Mouse (Mus musculus): ENCODE measurements around the gene Ccdc125.
A peak's percentile ranks its signal among the peaks of the same experiment; 100 is the strongest.

Ccdc125 gene

DNA sequence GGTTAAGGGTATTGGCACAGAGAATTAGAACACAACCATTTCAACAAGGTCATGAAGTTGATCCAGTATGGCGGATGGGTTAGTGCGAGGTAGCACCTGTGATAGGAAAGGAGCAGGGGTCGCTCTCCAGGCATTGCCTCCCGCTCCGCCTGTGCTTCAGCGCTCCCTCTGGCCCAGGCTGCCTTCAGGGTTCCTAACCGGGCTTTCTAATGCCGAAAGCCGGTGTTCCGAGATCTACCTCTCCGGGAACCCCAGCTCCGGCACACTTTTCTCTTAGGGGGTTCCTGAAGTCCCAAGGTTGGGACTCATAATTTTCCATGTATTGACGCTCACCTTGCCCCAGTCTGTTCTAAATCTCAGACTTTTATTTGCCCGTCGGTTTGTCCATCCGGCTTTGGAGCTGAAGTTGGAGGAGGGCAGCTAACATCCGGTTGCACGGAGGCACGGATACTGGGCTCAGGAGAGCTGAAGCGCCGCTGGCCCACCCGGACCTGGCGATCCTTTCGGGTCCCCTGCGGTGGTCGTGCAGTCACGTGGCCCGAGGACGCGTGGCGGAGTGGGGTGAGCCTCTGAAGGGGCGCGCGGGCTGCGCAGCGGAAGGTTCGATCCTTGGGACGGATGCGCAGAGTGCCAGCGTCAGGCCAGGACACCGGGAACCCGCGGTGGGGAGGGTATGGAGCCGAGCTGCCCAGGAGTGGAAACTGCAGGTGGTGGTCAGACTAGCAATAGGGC is at the start of gene Ccdc125:
TSS of gene Ccdc125 (plus strand) at position 427 of the 732 bp plus-strand sequence.
- no peak for ATAC-seq (ENCODE audit: low TSS enrichment)

DNA sequence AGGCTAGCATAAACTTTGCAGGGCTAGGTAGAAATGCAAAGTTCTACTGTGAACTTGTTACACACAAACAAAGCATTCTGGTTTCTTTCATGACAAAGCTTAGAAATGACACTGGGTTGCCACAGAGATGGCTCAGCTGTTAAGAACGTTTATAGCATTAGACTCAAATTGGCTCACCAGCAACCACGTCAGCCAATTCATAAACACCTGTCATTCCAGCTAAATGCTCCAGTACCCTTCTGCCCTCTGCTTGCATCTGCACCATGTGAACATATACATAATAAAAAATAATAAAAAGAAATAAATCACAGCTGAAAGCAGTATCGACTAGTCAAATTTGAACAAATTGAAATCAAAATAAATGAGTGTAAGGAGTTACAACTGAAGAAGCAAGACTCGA is 47.3 kb upstream of the Ccdc125 start:
- no peak for ATAC-seq (ENCODE audit: low TSS enrichment)

DNA sequence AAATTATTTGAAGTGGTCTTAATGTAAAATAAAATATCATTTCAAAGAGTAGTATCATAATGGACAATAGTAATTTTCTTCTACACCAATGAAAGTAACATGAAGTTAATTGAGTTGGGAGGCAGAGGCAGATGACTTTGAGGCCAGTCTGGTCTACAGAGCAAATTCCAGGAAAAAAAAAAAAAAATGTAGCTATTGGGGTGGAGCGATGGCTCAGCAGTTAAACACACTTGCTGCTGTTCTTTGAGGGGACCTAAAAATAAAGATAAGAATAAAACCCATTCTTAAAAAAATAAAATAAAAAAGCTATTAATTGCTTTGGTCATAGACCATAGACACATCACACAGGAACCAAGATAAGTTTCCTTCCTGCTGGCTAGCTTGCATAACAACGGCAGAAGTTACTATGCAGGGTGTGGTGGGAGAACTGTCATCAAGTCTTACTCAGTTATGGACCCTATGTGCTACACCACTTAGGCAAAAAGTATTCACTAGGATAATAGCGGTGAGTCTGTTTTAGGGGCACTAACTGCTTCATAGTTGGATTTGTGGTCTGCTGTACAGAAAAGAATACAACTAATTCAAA is 35.3 kb upstream of the Ccdc125 start:
- no peak for ATAC-seq (ENCODE audit: low TSS enrichment)

- ATAC-seq (ENCODE audit: low TSS enrichment) = no peak
Observed at GRCm38 (mm10) chr13:100642471-100643209, 26.9 kb upstream of the Ccdc125 start.

- no peak for ATAC-seq (ENCODE audit: low TSS enrichment)
Observed at GRCm38 (mm10) chr13:100648223-100648622, 21.3 kb upstream of the Ccdc125 start.

DNA sequence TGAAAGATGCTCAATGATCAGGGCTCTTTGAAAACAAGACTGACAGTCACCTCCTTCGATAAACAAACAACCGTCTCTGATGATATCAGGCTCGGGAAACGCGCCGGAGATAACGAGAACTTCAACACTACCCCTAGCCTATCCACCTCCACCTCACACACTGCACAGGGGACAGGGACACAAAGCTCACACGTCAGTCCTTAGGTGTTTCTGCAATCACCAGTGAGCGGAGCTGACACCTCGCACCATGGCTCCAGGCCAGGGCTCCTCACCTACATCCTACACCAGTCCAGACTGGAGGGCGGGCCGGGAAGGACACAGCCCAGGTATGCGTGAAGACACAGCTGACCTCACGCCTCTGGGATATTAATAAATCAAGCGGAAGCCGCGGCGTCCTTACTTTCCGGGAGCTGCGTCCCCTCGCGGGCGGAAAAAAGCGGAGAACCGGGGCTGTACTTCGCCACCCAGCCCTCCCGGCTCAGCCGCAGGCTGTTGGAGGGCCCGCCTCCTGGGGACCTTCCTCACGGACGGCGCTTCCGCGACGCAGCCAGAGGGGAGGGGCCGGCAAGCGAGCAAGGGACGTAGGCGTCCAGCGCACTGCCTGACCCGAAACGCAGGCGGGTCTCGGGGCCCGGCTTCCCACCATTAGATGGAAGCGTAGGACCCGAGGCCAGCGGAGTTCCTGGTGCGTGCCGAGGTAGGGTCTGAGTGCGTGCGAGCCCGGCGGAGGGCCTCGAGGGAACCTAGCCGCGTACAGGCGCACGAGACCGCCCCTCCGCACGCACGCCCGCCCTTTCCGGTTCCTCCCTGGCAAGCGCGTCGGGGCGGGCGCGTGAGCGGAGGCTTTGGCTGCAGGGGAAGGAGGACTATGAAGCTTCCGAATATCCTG is 18.7 kb upstream of the Ccdc125 start, which contains the start of the genes Ak6 and Rad17:
TSS of gene Ak6 (plus strand) at position 430 of the 889 bp plus-strand sequence.
TSS of gene Rad17 (minus strand) at position 502 of the 889 bp plus-strand sequence.
- ATAC-seq (ENCODE audit: low TSS enrichment) = peak; percentile 98

GRCm38 (mm10) chr13:100651439-100652186 is 17.9 kb upstream of the Ccdc125 start, which contains the start of gene Taf9:
TSS of gene Taf9 (plus strand) at chr13:100651579.
- peak; percentile 79 for ATAC-seq (ENCODE audit: low TSS enrichment)

DNA sequence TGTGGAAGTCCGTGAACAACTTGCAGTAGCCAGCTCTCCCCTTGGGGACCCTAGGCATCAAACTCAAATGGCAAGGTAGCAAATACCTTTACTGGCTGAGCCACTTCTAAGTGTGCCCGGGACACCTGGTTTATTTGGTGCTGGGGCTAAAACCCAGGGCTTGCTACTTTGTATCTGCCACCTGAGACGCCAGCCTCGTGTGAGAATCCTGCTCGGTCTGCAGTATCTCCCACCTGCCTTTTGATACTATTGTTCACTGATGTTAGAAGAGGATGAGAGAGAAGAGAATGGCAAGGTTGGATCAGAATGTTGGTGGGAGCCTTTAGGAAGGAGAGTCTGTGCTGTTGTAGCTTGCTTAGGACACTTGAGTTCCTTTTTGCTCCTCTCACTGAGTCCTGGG is 11.4 kb upstream of the Ccdc125 start:
- ATAC-seq (ENCODE audit: low TSS enrichment) = no peak

DNA sequence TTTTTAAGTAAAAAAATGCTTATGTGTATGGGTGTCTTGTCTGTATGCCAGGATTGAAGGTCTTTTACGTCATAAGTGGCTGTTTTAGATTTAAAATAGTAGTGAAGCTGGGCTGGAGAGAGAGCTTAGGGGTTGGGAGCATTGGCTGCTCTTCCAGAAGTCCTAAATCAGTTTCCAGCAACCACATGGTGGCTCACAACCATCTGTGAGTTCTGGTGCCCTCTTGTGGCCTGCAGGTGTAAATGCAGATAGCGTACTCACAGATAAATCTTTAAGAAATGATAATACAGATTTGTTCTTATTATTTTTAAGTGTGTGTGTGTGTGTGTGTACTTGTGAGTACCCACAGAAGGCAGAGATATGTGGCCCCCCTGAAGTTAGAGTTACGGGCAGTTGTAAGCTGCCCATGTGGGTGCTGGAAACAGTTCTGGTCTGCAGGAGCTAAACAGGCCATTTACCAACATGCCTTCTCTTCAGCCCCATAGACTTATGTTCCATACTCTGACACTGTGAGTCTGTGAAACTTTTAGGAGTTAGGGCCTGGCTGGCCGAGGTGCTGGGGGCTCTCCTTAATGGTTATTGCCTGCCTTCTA is 9.6 kb upstream of the Ccdc125 start:
- ATAC-seq (ENCODE audit: low TSS enrichment) = peak; percentile 76

DNA sequence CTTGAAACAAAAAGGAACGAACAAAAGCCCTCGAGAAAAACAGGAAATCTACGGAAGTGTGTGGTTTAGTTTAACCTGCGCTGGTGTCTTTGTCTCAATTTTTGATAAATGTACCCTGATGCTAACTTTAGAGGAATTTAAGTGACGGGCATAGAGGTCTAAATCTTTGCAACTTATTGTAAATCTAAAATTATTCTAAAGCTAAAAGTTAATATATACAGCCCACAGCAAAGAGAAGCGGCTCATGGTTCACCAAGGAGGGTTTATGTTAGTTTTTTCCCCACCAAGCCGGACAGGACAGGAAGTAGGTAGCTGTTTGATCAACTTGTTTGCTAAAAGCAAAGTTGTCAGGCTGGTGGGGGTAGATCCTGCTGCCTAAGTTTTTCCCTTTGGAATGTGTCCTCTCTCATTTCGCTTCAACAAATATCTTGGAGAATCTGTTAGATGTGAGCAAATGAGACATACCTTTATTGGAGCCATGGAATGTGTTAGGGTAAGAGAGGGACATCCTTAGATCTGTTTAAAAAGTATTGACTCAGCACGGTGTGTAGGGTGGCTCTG is 744 bp downstream of the Ccdc125 start:
- ATAC-seq (ENCODE audit: low TSS enrichment) = no peak

DNA sequence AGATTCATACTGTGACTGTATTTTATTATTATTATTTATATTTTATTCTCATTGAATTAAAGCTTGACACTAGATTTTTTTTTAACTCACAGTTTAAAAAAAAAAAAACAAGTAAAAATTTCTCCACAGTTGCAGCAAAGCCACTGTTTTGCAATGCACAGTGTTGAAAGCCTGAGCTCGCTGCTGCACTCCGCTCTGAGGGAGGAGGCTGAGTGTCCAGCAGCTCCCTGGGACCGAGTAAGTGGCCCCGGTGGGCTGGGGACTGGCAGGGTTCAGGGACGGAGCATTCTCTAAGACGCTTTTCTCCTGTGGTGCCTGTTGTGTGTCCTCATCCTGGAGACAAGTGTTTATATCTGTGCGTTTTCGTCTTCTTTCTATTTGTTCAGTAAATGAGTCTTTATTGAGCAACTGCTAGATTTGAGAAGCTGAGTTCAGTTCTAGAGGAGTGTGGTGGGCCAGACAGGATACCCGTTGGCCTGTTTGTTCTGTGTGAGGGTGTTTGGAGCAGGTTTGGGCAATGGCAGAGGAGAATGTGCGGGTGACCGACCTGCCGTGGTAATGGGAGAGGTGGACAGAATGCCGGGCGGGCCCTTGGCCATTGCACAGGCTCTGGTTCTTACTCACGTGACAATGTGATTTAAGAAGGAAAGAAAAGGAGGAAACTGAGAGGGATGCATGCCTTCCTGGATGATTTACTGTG is 6.6 kb downstream of the Ccdc125 start:
- ATAC-seq (ENCODE audit: low TSS enrichment) = no peak

DNA sequence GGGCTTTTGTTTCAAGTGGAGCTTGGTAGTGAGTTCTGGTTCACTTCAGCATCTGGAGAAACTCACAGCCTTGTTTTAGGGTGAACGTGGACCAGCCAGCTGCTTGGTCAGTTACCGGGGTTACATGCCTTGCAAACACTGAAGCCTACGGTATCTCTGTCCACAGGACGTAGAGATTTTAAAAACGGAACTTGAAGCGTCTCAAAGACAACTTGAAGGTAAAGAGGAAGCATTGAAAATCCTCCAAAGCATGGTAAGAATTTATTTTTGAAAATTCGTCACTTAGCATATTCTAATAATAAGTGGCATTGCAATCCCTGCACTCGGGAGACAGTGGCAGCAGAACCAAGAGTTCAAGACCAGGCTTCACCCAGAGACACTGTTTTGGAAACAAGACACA is 12.1 kb downstream of the Ccdc125 start:
- no peak for ATAC-seq (ENCODE audit: low TSS enrichment)

DNA sequence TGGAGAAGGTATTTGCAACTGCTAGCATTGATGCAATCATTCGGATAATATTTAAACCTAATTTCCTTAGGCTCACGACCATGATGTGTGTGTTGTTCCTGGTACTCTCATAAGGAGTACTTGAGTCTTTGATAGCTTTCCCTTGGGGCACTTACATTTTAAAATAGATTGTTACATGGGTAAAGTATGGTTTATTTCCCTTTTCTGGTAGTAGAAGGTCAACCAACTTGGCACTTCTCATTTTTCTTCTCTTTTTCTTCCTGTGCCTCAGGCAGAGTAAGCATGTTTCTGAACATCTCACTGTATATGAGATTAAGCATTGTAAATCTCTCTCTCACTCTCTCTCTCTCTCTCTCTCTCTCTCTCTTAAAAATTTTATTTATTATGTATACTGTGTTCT is 13.3 kb downstream of the Ccdc125 start:
- ATAC-seq (ENCODE audit: low TSS enrichment) = no peak

DNA sequence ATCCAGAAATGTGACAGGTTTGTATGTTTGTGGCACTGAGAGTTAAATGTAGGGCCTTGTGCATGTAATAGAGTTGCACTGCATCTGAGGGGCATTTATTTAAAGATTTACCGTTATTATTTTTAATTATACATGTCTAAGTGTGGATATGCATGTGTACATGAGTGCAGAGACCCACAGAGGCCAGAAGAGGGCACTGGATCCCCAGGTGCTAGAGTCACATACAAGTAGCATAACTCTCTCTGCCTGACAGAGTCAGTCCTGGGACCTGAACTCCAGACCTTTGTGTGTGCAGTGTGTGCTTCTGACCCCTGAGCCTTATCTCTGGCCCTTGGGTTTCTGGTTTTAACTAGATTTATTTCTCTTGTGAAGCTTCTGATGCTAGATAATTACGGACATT is 14.8 kb downstream of the Ccdc125 start:
- ATAC-seq (ENCODE audit: low TSS enrichment) = no peak

- ATAC-seq (ENCODE audit: low TSS enrichment) = no peak
Observed at GRCm38 (mm10) chr13:100687513-100687912, 18.0 kb downstream of the Ccdc125 start.

GRCm38 (mm10) chr13:100697541-100697940 is 28.0 kb downstream of the Ccdc125 start:
- no peak for ATAC-seq (ENCODE audit: low TSS enrichment)

DNA sequence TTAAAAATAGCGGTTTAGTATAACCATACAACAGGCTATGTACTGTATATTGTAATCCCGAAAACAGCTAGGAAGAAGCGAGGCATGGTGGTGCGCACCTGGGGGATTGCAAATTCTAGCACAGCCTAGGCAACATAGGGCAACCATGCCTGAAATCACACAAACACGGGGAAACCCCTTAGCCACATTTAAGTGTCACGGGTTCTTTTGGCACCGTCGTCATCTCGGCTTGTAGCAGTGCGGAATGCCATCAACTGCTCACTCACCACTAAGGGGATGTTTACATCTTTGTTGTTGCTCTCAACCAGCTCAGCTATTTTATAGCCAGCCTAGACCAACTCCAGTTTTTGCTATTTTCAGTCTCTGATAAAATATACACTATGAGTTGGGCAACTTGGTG is 29.3 kb downstream of the Ccdc125 start:
- ATAC-seq (ENCODE audit: low TSS enrichment) = no peak

DNA sequence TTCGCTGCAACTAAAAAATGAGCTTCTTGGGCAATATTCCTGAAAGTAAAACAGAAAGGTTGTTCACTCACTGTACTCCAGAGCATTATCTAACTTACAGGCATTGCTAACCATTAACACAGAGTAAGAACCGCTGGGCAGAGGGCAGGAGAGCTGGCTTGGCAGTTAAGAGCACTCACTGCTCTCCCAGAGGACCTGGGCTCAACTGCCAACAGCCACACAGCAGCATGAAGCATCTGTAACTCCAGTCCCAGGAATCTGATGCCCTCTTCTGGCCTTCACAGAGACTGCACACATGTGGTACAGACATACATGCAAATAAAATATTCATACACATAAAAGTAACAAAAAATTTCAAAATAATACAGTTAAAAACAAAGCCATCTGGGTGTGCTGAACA is 34.0 kb downstream of the Ccdc125 start:
- ATAC-seq (ENCODE audit: low TSS enrichment) = no peak

- ATAC-seq (ENCODE audit: low TSS enrichment) = no peak
Observed at GRCm38 (mm10) chr13:100706206-100706605, 36.7 kb downstream of the Ccdc125 start.

DNA sequence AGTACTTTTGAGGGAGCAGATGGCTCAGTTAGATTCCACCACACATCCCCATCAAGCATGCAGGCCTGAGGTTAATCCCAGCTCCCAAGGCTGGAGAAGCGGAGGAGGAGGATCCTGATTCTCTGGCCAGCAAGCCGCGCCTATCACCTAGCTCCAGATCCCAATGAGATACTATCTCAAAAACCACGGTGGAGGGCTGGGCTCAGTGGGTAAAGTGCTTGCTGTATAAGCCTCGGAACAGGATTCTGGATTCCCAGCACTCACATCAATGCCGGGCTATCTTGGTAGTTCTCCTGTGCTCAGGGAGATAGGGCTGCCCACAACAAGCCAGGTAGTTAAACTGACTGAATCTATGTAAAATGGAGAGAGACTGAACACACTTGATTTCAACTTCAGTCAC is 46.0 kb downstream of the Ccdc125 start:
- no peak for ATAC-seq (ENCODE audit: low TSS enrichment)

Measured in frontal cortex, adult (tissue).